Mouse (Mus musculus) thymus, adult 2 months (tissue): ENCODE results near the gene 5430419D17Rik.

ENCODE experiments used
- CTCF ChIP-seq: fragments of 200-500 bp; IDR thresholded peaks from 2 replicates; pipeline ENCODE4 v1.5.1; 2012; ENCODE audit warnings: mild to moderate bottlenecking, control low read depth, low read length, moderate library complexity, borderline replicate concordance; ENCODE audit not compliant: control insufficient read depth, poor library complexity, insufficient read depth; ENCODE audit errors: extremely low read depth
- POLR2A ChIP-seq: fragments of 200-500 bp; IDR thresholded peaks from 2 replicates; pipeline ENCODE4 v1.6.1; 2012; ENCODE audit warnings: mild to moderate bottlenecking, low read length, control low read depth, moderate library complexity; ENCODE audit not compliant: control insufficient read depth, poor library complexity, insufficient read depth; ENCODE audit errors: extremely low read depth

GRCm38 (mm10) chr7:131337502-131338068 lies 163.4 kb downstream of the 5430419D17Rik start:
- TF ChIP-seq POLR2A (no peak), CTCF (no peak)
